Mouse (Mus musculus): ENCODE results near the gene Vmn1r4.

- no peak for TF ChIP-seq POLR2A (IDR thresholded peaks at IDR 0.05; ENCODE audit: insufficient read length, low read depth)
- TF ChIP-seq MAX (IDR thresholded peaks at IDR 0.05; ENCODE audit: low read depth) = no peak
- TF ChIP-seq TCF3 (IDR thresholded peaks at IDR 0.05; ENCODE audit: insufficient read length, low read depth) = no peak
- TF ChIP-seq E2F4 (IDR thresholded peaks at IDR 0.05; ENCODE audit: insufficient read depth) = no peak
- no peak for TF ChIP-seq POLR2AphosphoS2 (IDR thresholded peaks at IDR 0.05; ENCODE audit: insufficient read length, low read depth)
- TF ChIP-seq USF1 (IDR thresholded peaks at IDR 0.05; ENCODE audit: low read depth) = no peak
Observed at GRCm38 (mm10) chr6:56907973-56908372, 15.8 kb upstream of the Vmn1r4 start.

Data from myocyte (in vitro differentiated cells).